Mouse (Mus musculus): ENCODE measurements around the gene Shf.

- TF ChIP-seq CTCF (IDR thresholded peaks at IDR 0.05; ENCODE audit: low read depth, low read length) (no peak), POLR2A (IDR thresholded peaks at IDR 0.05; ENCODE audit: insufficient read depth, low read length) (no peak)
These were observed 636 bp downstream of the Shf start for GRCm38 (mm10) chr2:122368081-122368971.
